Mouse (Mus musculus) lung, postnatal 0 days (tissue): ENCODE data around the gene 1700028P14Rik. TPM values are rescaled to one million over a fixed set of nuclear protein-coding genes. Genes with fewer than 3 reads are reported as not detected.
A peak's percentile ranks its signal among the peaks of the same experiment; 100 is the strongest.

Source experiments
- ATAC-seq: fragments of 200-750 bp; cut with Nextera tagmentation; 2 replicates; pipeline ENCODE4 v1.8.0; 2017; ENCODE audit warnings: moderate library complexity
- DNase-seq: peaks from one replicate; pipeline ENCODE4 v3.0.0-alpha.2; 2016; ENCODE audit warnings: low spot score
- H3K27ac ChIP-seq: fragments of 300-500 bp; sonication (generic); 2 replicates; pipeline ENCODE4 v1.5.1; 2014; ENCODE audit warnings: antibody characterized with exemption, mild to moderate bottlenecking, low read length, mixed read lengths
- H3K27me3 ChIP-seq: fragments of 300-500 bp; sonication (generic); replicated peaks from 2 replicates; pipeline ENCODE4 v1.6.1; 2014; ENCODE audit warnings: low read length, mixed read lengths; ENCODE audit not compliant: insufficient read depth
- H3K36me3 ChIP-seq: fragments of 300-500 bp; sonication (generic); 2 replicates; pipeline ENCODE4 v1.6.1; 2014; ENCODE audit warnings: low read length, mixed read lengths; ENCODE audit not compliant: insufficient read depth
- H3K4me1 ChIP-seq: fragments of 300-500 bp; sonication (generic); 2 replicates; pipeline ENCODE4 v1.6.1; 2014; ENCODE audit warnings: antibody characterized with exemption, low read depth, low read length, mixed read lengths; ENCODE audit not compliant: insufficient read depth
- H3K4me2 ChIP-seq: fragments of 300-500 bp; sonication (generic); replicated peaks from 2 replicates; pipeline ENCODE4 v1.6.1; 2014; ENCODE audit warnings: low read depth, mild to moderate bottlenecking, low read length, moderate library complexity, mixed read lengths
- H3K4me3 ChIP-seq: fragments of 300-500 bp; sonication (generic); 2 replicates; pipeline ENCODE4 v1.5.1; 2014; ENCODE audit warnings: low read depth, low read length
- H3K9ac ChIP-seq: fragments of 300-500 bp; sonication (generic); replicated peaks from 2 replicates; pipeline ENCODE4 v1.6.1; 2014; ENCODE audit warnings: low read depth, mild to moderate bottlenecking
- H3K9me3 ChIP-seq: fragments of 300-500 bp; sonication (generic); 2 replicates; pipeline ENCODE4 v1.6.1; 2016; ENCODE audit warnings: low read length, mixed read lengths
- CTCF ChIP-seq: IDR thresholded peaks from 2 replicates; pipeline ENCODE4 v1.5.1; 2016; ENCODE audit warnings: antibody characterized with exemption, mild to moderate bottlenecking
- EP300 ChIP-seq: IDR thresholded peaks from 2 replicates; pipeline ENCODE4 v1.6.1; 2016; ENCODE audit warnings: antibody characterized with exemption, mild to moderate bottlenecking, control low read depth
- WGBS: fragments of 180-500 bp; shearing (Covaris S2); extraction: QIAGEN DNeasy Blood & Tissue Kit; methylation state at CpG from one replicate; pipeline ENCODE4 v1.1.7; 2014; 5-methylcytosine and 5-hydroxymethylcytosine counted together
- polyA plus RNA-seq: library from polyadenylated mRNA; unstranded; fragments of >200 nt; fragmentation: Nextera tagmentation; extraction: Ambion mirVana; gene quantifications from 2 replicates; pipeline ENCODE4 v1.2.1, GENCODE M21; 2015

Gene 1700028P14Rik
- polyA plus RNA-seq, 1 experiment from 2014 or later, result 4.3 TPM

DNA sequence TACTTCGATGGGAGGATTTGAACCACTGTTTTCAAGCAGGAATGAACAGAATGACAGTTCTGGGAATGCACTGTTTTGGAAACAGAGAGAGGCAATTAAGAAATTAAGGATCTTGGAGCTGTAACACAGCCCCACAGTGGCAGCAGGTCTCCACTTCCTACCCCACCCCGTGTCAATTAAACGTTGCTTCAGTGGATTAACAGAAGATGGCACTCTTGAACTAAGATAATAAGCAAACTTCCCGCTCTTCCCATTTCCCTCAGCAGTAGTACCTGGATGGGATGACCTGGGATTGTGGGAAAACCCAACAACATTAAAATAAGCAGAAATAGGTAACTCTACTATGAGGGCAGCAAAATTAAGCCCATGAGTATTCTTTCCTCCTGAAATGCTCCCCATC is 75.9 kb downstream of the 1700028P14Rik start:
- Histone ChIP-seq H3K4me1 (no peaks in the 10 kb centered on the region), H3K27me3 (no peaks in the 10 kb centered on the region), H3K36me3 (no peaks in the 10 kb centered on the region), H3K9me3 (no peaks in the 10 kb centered on the region), H3K4me2 (no peak overlapping the region), H3K9ac (no peak overlapping the region), H3K27ac (no peak overlapping the region), H3K4me3 (no peak overlapping the region)
- ATAC-seq (no peak), DNase-seq (peak; percentile 23)
- 41% methylated on average over 4 of the region's 4 CpGs for WGBS
- TF ChIP-seq CTCF (peak; percentile 51), EP300 (no peak)

DNA sequence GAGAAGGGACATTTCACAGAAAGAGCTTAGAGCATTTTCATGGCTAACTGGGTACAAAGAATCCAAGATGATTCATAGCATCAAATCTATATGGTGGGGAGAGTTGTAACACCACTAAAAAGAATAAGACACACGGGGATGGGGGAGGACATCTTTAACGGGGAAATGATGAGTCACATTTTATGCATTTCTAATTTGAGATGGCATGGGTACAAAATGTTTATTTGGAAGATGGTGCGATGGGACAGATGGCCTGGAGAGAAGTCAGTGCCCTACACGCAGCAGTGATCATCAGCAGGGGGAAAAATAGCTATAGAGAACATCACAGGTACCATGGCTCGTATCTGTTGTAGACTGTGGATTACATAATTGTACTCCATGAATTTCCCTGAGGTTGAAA is 88.9 kb downstream of the 1700028P14Rik start:
- Histone ChIP-seq H3K9me3 (no peaks in the 10 kb centered on the region), H3K4me3 (no peak overlapping the region), H3K27ac (no peak overlapping the region), H3K27me3 (no peaks in the 10 kb centered on the region), H3K36me3 (no peaks in the 10 kb centered on the region), H3K4me2 (no peak overlapping the region), H3K4me1 (no peaks in the 10 kb centered on the region), H3K9ac (no peak overlapping the region)
- ATAC-seq (no peak), DNase-seq (no peak)
- TF ChIP-seq CTCF, result no peak
- 74% methylated on average over 5 of the region's 5 CpGs for WGBS

DNA sequence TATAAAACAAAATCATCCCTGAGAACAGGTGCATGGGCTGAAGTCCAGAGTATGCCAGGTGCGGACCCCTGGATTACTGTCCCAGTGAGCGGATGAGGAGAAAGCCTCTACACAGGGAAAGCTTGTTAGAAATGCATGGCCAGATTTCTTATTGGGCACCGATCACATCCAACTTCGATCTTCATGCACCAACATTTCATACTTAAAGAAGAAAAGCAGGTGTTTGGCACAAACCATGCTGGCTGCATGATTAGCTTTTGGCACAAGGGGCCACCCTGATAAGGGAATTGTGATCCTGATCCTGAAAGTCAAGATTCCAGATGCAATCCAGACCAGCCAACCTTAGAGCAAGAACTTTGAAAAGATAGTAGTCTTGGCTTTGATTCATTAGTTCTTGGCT is 90.0 kb downstream of the 1700028P14Rik start:
- no peak overlapping the region for H3K4me2 ChIP-seq
- ATAC-seq (no peak), DNase-seq (no peak)
- TF ChIP-seq CTCF, result no peak
- TF ChIP-seq EP300, result no peak
- H3K4me1 ChIP-seq, result no peaks in the 10 kb centered on the region
- no peak overlapping the region for H3K9ac ChIP-seq
- no peak overlapping the region for H3K27ac ChIP-seq
- 94% methylated on average over 4 of the region's 4 CpGs for WGBS
- no peaks in the 10 kb centered on the region for H3K36me3 ChIP-seq
- H3K27me3 ChIP-seq, result no peaks in the 10 kb centered on the region
- H3K9me3 ChIP-seq, result no peaks in the 10 kb centered on the region
- no peak overlapping the region for H3K4me3 ChIP-seq

DNA sequence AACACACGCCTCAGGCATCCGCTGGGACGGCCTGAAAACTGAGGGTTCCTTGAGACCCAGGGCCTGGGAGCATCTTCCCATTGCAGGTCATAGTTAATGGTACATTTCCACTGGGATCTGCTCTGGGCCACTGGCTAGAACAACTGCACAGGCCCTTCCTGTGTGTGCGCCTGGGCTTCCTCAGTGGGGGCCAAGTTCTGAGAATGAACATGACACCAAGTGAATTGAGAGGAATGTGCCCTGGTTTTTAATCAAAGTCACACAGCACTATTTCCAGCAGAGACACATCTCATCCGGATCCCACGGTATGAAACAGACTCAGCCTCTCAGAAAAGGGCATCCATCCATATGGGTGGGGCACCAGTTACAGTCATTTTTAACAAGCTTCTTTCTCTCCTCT is 90.6 kb downstream of the 1700028P14Rik start:
- no peak for ATAC-seq
- Histone ChIP-seq H3K27ac (no peak overlapping the region), H3K4me3 (no peak overlapping the region), H3K9ac (no peak overlapping the region), H3K36me3 (no peaks in the 10 kb centered on the region), H3K4me2 (no peak overlapping the region), H3K4me1 (no peaks in the 10 kb centered on the region), H3K27me3 (no peaks in the 10 kb centered on the region), H3K9me3 (no peaks in the 10 kb centered on the region)
- no peak for DNase-seq
- 80% methylated on average over 6 of the region's 6 CpGs for WGBS
- no peak for TF ChIP-seq EP300
- no peak for TF ChIP-seq CTCF

DNA sequence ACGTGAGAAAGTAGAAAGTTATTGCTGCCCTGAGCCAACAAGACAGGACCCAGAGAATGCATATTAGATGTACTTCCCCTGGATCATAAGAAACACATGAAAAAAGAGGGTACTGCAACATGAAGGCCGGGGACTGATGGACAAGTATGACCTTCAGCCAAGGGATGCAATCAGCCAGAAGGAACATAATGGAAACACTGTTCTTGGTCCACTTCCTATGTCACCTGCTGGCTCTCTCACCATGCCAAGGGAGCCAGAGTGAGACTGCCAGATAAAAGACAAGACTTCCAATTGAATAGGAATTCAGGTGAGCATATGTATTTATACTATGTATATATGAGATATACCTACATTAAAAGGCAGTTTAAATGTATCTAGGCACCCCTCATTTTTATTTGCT is 99.2 kb downstream of the 1700028P14Rik start:
- Histone ChIP-seq H3K9ac (no peak overlapping the region), H3K27me3 (no peaks in the 10 kb centered on the region), H3K4me1 (no peaks in the 10 kb centered on the region), H3K9me3 (no peaks in the 10 kb centered on the region), H3K4me3 (no peak overlapping the region), H3K4me2 (no peak overlapping the region), H3K36me3 (no peaks in the 10 kb centered on the region), H3K27ac (no peak overlapping the region)
- DNase-seq (no peak), ATAC-seq (no peak)
- TF ChIP-seq EP300, result no peak
- TF ChIP-seq CTCF, result no peak
- WGBS, result 61% methylated on average over 2 of the region's 2 CpGs

DNA sequence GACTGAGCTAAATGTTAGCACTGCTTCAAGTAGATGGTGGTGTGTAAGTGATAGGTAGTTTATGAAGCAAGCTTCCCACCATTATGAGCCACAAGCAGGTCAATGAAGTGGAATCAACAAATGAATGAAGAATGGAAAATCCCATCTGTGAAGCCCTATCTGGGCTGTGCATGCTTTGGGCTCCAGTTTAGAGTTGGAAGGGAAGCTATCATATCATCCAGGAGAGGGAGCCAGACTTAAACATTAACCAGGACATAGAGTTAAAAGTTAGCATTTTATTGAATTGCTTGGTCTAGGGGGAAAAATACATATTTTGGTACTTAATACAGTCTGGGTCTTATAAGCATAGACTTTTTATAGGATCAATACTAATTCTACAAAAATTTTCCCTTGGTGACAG is 107.0 kb downstream of the 1700028P14Rik start:
- H3K27me3 ChIP-seq, result no peaks in the 10 kb centered on the region
- no peaks in the 10 kb centered on the region for H3K4me1 ChIP-seq
- no peak for ATAC-seq
- DNase-seq, result peak; percentile 37
- H3K9me3 ChIP-seq, result no peaks in the 10 kb centered on the region
- no peak overlapping the region for H3K4me2 ChIP-seq
- no peak overlapping the region for H3K27ac ChIP-seq
- H3K4me3 ChIP-seq, result no peak overlapping the region
- no peaks in the 10 kb centered on the region for H3K36me3 ChIP-seq
- TF ChIP-seq EP300, result no peak
- peak; percentile 63 for TF ChIP-seq CTCF
- no peak overlapping the region for H3K9ac ChIP-seq
